Mouse (Mus musculus): ENCODE results near the gene Hoxb6. TPM values are rescaled to one million over a fixed set of nuclear protein-coding genes. Genes with fewer than 3 reads are reported as not detected.
A peak's percentile ranks its signal among the peaks of the same experiment; 100 is the strongest.

Gene Hoxb6
- polyA plus RNA-seq (2016; fragmentation: Nextera tagmentation; extraction: Ambion mirVana), result 0.31 TPM in 1 of 2 replicates, not detected in the other

- Histone ChIP-seq H3K9me3 (no peaks in the 10 kb centered on the region), H3K27me3 (ENCODE audit: insufficient read depth, poor library complexity, severe bottlenecking) (peaks cover 100% of the 10 kb centered on the region), H3K36me3 (no peaks in the 10 kb centered on the region), H3K27ac (no peak within 1 kb of the TSS), H3K4me1 (replicated peaks) (peaks cover 2% of the 10 kb centered on the region), H3K4me3 (no peak within 1 kb of the TSS)
- 2% methylated on average over 22 of the region's 22 CpGs for WGBS
- DNase-seq (ENCODE audit: low spot score), result peak; percentile 52
Measured at GRCm38 (mm10) chr11:96291681-96292564, at the start of gene Hoxb6. TSS of gene Hoxb6 (plus strand) at chr11:96292476.

- Histone ChIP-seq H3K4me1 (replicated peaks) (no peaks in the 10 kb centered on the region), H3K36me3 (no peaks in the 10 kb centered on the region), H3K27ac (no peak overlapping the region), H3K27me3 (ENCODE audit: insufficient read depth, poor library complexity, severe bottlenecking) (peaks cover 100% of the 10 kb centered on the region), H3K9me3 (no peaks in the 10 kb centered on the region), H3K4me3 (no peak overlapping the region)
- no peak for DNase-seq (ENCODE audit: low spot score)
- under 1% methylated on average over 14 of the region's 14 CpGs for WGBS
Measured at GRCm38 (mm10) chr11:96250901-96251300, 41.4 kb upstream of the Hoxb6 start.

GRCm38 (mm10) chr11:96251480-96252031 lies 40.7 kb upstream of the Hoxb6 start:
- DNase-seq (ENCODE audit: low spot score), result no peak
- H3K9me3 ChIP-seq, result no peaks in the 10 kb centered on the region
- 2% methylated on average over 46 of the region's 46 CpGs for WGBS
- H3K36me3 ChIP-seq, result no peaks in the 10 kb centered on the region
- no peak overlapping the region for H3K4me3 ChIP-seq
- peaks cover 100% of the 10 kb centered on the region for H3K27me3 ChIP-seq (ENCODE audit: insufficient read depth, poor library complexity, severe bottlenecking)
- H3K4me1 ChIP-seq (replicated peaks), result no peaks in the 10 kb centered on the region
- no peak overlapping the region for H3K27ac ChIP-seq

- Histone ChIP-seq H3K27me3 (ENCODE audit: insufficient read depth, poor library complexity, severe bottlenecking) (peaks cover 100% of the 10 kb centered on the region), H3K4me1 (replicated peaks) (no peaks in the 10 kb centered on the region), H3K9me3 (no peaks in the 10 kb centered on the region), H3K27ac (no peak overlapping the region), H3K4me3 (no peak overlapping the region), H3K36me3 (no peaks in the 10 kb centered on the region)
- no peak for DNase-seq (ENCODE audit: low spot score)
- WGBS, result 4% methylated on average over 12 of the region's 12 CpGs
Measured at GRCm38 (mm10) chr11:96252541-96253120, 39.6 kb upstream of the Hoxb6 start.

- Histone ChIP-seq H3K9me3 (no peaks in the 10 kb centered on the region), H3K27me3 (ENCODE audit: insufficient read depth, poor library complexity, severe bottlenecking) (peaks cover 100% of the 10 kb centered on the region), H3K4me3 (no peak overlapping the region), H3K4me1 (replicated peaks) (no peaks in the 10 kb centered on the region), H3K27ac (no peak overlapping the region), H3K36me3 (no peaks in the 10 kb centered on the region)
- DNase-seq (ENCODE audit: low spot score), result no peak
- 1% methylated on average over 11 of the region's 11 CpGs for WGBS
Measured at GRCm38 (mm10) chr11:96254221-96254620, 38.1 kb upstream of the Hoxb6 start.

- Histone ChIP-seq H3K9me3 (no peaks in the 10 kb centered on the region), H3K36me3 (no peaks in the 10 kb centered on the region), H3K27ac (no peak overlapping the region), H3K4me3 (no peak overlapping the region), H3K4me1 (replicated peaks) (0 out of 2 replicates have a peak, but pooled peaks cover 2% of the 10 kb centered on the region), H3K27me3 (ENCODE audit: insufficient read depth, poor library complexity, severe bottlenecking) (peaks cover 100% of the 10 kb centered on the region)
- 2% methylated on average over 39 of the region's 39 CpGs for WGBS
- peak; percentile 47 for DNase-seq (ENCODE audit: low spot score)
Measured at GRCm38 (mm10) chr11:96255111-96255995, 36.9 kb upstream of the Hoxb6 start.

- WGBS, result 2% methylated on average over 14 of the region's 14 CpGs
Measured at GRCm38 (mm10) chr11:96255996-96256445, 36.3 kb upstream of the Hoxb6 start.

GRCm38 (mm10) chr11:96257141-96257540 lies 35.1 kb upstream of the Hoxb6 start:
- no peak overlapping the region for H3K27ac ChIP-seq
- H3K27me3 ChIP-seq (ENCODE audit: insufficient read depth, poor library complexity, severe bottlenecking), result peaks cover 100% of the 10 kb centered on the region
- WGBS, result 15% methylated on average over 2 of the region's 2 CpGs
- H3K36me3 ChIP-seq, result no peaks in the 10 kb centered on the region
- H3K4me3 ChIP-seq, result no peak overlapping the region
- no peaks in the 10 kb centered on the region for H3K9me3 ChIP-seq
- H3K4me1 ChIP-seq (replicated peaks), result 0 out of 2 replicates have a peak, but pooled peaks cover 4% of the 10 kb centered on the region
- no peak for DNase-seq (ENCODE audit: low spot score)

More at GRCm38 (mm10) chr11:96255996-96256445, 36.3 kb upstream of the Hoxb6 start:
- H3K4me1 ChIP-seq (replicated peaks), result 0 out of 2 replicates have a peak, but pooled peaks cover 4% of the 10 kb centered on the region
- H3K36me3 ChIP-seq, result no peaks in the 10 kb centered on the region
- H3K9me3 ChIP-seq, result no peaks in the 10 kb centered on the region
- DNase-seq (ENCODE audit: low spot score), result no peak
- H3K27me3 ChIP-seq (ENCODE audit: insufficient read depth, poor library complexity, severe bottlenecking), result peaks cover 100% of the 10 kb centered on the region
- H3K4me3 ChIP-seq, result no peak overlapping the region
- H3K27ac ChIP-seq, result no peak overlapping the region

- peaks cover 100% of the 10 kb centered on the region for H3K27me3 ChIP-seq (ENCODE audit: insufficient read depth, poor library complexity, severe bottlenecking)
- 0 out of 2 replicates have a peak, but pooled peaks cover 4% of the 10 kb centered on the region for H3K4me1 ChIP-seq (replicated peaks)
- H3K27ac ChIP-seq, result no peak overlapping the region
- H3K9me3 ChIP-seq, result no peaks in the 10 kb centered on the region
- no peaks in the 10 kb centered on the region for H3K36me3 ChIP-seq
- no peak overlapping the region for H3K4me3 ChIP-seq
- 2% methylated on average over 2 of the region's 2 CpGs for WGBS
- no peak for DNase-seq (ENCODE audit: low spot score)
Measured at GRCm38 (mm10) chr11:96259038-96259437, 33.2 kb upstream of the Hoxb6 start.

GRCm38 (mm10) chr11:96259511-96259910 lies 32.8 kb upstream of the Hoxb6 start:
- no peaks in the 10 kb centered on the region for H3K9me3 ChIP-seq
- WGBS, result 3% methylated on average over 1 of the region's 1 CpGs
- H3K4me3 ChIP-seq, result no peak overlapping the region
- no peak for DNase-seq (ENCODE audit: low spot score)
- H3K27ac ChIP-seq, result no peak overlapping the region
- peaks cover 100% of the 10 kb centered on the region for H3K27me3 ChIP-seq (ENCODE audit: insufficient read depth, poor library complexity, severe bottlenecking)
- H3K36me3 ChIP-seq, result no peaks in the 10 kb centered on the region
- 0 out of 2 replicates have a peak, but pooled peaks cover 4% of the 10 kb centered on the region for H3K4me1 ChIP-seq (replicated peaks)

GRCm38 (mm10) chr11:96260310-96260970 lies 31.8 kb upstream of the Hoxb6 start:
- DNase-seq (ENCODE audit: low spot score), result peak; percentile 25
- no peaks in the 10 kb centered on the region for H3K9me3 ChIP-seq
- H3K36me3 ChIP-seq, result no peaks in the 10 kb centered on the region
- H3K27me3 ChIP-seq (ENCODE audit: insufficient read depth, poor library complexity, severe bottlenecking), result peaks cover 100% of the 10 kb centered on the region
- 0 out of 2 replicates have a peak, but pooled peaks cover 4% of the 10 kb centered on the region for H3K4me1 ChIP-seq (replicated peaks)
- H3K4me3 ChIP-seq, result no peak overlapping the region
- H3K27ac ChIP-seq, result no peak overlapping the region
- WGBS, result 1% methylated on average over 23 of the region's 23 CpGs
